Mouse (Mus musculus) olfactory bulb, adult 2 months (tissue): ENCODE data around the gene Acd.

Experiments
- CTCF ChIP-seq: fragments of 200-500 bp; IDR thresholded peaks from 2 replicates; pipeline ENCODE4 v1.5.1; 2012; ENCODE audit warnings: low read depth, mild to moderate bottlenecking, low read length, moderate library complexity; ENCODE audit not compliant: insufficient read depth
- POLR2A ChIP-seq: fragments of 200-500 bp; IDR thresholded peaks from 2 replicates; pipeline ENCODE4 v1.6.1; 2012; ENCODE audit warnings: mild to moderate bottlenecking, low read depth, low read length, moderate library complexity; ENCODE audit not compliant: insufficient read depth

DNA sequence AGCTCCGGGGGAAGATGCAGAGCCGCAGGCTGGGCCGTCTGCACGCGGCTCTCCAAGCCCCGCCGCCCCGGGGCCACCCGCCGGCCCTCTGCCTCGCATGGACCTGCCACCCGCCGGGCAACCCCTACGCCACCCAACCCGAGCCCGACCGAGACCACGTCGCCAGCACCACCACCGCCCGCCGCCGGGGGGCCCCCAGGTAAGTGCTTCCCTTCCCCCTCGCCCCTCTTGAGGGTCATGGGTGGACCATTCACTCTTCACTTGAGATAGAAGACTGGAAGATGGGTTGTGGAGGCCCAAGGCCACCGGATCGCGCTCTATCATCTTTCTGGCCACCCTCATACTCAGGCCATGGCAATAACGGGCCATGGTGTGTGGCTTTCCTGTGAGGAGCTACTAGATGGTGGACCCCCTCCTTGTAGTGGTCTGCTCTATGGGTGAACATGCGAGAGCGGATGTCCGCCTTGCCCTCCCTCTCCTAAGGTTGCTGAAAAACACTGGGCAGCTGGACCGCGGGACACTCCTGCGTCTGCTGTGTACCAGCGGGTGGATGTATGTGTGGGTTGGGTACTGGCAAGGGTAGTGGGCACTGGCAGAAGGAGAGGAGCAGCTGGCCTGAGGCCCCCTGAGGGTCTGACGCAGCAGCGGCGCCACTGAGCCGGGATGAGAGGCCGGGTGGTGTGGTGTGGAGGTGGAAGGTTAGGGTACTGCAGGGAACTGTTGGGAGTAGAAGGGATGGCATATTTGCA is 6.7 kb downstream of the Acd start:
- peak; percentile 23; the same call in 1 of the 2 replicates for TF ChIP-seq CTCF
- TF ChIP-seq POLR2A: no peak
